Mouse (Mus musculus) megakaryocyte progenitor cell, adult 5-6 weeks (primary cell): ENCODE results near the gene Olfr1396. TPM values are rescaled to one million over a fixed set of nuclear protein-coding genes. Genes with fewer than 3 reads are reported as not detected.

ENCODE experiments used
- ATAC-seq: replicated peaks from 2 replicates; pipeline ENCODE4 v1.8.0; 2016; ENCODE audit warnings: mild to moderate bottlenecking, moderate TSS enrichment, inconsistent platforms; ENCODE audit not compliant: poor library complexity
- total RNA-seq, 2 experiments: library from RNA; stranded (forward) in 1 of 2; stranded (reverse) in 1 of 2; fragments of 157-497, 149-512 nt in 1 of 2; fragments of 200-1000 nt in 1 of 2; gene quantifications; 2 replicates each; pipeline versions ENCODE4 v1.2.3 to v1.2.4; 2015 to 2017

Olfr1396 gene
- not detected in 2 replicates for total RNA-seq (2015)
- not detected in 2 replicates for total RNA-seq (2017)

DNA sequence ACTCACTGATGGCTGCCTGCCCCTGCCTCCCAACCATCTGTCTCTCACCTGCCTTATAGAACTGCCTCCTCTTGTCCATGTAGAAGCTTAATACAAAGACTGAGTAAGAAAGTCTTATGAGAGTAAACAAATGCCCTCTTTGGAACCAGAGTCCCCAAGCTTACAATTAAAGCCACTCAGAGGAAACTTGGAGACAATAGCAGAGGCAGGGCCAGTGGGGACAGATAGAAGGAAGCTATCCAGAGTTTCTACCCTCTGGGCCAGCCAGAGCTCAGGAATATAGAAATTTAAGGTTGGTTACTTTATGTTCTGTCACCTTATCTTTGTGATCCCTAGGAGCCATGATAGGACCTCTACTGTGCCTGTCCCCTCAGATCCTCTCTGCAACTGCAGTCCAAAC is at the start of gene Olfr1396:
TSS of gene Olfr1396 (minus strand) at position 101 of the 400 bp plus-strand sequence.
- no peak for ATAC-seq

GRCm38 (mm10) chr11:49156821-49157814 is 42.4 kb upstream of the Olfr1396 start:
- peak; percentile 67 for ATAC-seq

GRCm38 (mm10) chr11:49154077-49154476 is 39.4 kb upstream of the Olfr1396 start, which contains the start of gene Olfr1394:
Olfr1394 (plus strand) TSS chr11:49154377.
- no peak for ATAC-seq

- ATAC-seq: no peak
These were observed 27.3 kb upstream of the Olfr1396 start, which contains the start of gene Olfr1395 for GRCm38 (mm10) chr11:49141974-49142373. Olfr1395 (plus strand) TSS chr11:49142274.

DNA sequence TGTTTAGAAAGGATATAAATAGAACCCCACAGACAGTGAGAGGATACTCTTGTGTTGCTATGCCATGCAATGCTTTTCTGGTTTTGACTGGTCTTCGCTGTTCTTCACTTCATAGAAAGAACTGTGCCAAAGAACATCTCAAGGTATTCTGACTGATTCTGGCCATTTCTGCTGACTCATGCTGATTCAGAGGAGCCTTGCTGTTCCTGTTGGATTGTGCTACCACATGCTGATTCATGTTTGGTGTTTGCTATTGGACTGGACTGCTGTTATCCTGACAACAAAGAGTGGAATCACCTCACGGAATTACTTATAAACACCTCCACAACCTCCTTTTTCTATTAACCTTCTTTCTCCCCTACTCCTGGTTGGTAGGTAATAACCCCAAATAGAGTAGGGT is 9.5 kb upstream of the Olfr1396 start:
- no peak for ATAC-seq

GRCm38 (mm10) chr11:49119635-49120034 is 5.0 kb upstream of the Olfr1396 start:
- no peak for ATAC-seq

DNA sequence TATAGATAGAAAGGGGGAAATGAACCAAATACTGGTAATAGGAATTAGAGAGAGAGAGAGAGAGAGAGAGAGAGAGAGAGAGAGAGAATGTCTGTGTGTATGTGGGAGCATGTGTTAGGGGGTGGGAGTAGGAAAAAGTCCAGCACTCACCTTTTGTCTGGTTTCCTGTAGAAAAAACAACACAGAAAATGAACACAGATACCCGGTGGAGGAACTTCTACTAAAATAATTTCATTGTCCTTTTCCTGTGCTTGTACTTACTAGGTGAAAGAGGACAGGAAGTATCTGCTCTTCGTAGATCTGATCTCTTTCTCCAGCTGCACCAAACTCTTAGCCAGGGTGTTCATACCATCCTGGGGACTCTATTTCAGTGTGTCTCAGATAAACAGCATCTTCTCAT is 516 bp downstream of the Olfr1396 start:
- ATAC-seq: no peak

DNA sequence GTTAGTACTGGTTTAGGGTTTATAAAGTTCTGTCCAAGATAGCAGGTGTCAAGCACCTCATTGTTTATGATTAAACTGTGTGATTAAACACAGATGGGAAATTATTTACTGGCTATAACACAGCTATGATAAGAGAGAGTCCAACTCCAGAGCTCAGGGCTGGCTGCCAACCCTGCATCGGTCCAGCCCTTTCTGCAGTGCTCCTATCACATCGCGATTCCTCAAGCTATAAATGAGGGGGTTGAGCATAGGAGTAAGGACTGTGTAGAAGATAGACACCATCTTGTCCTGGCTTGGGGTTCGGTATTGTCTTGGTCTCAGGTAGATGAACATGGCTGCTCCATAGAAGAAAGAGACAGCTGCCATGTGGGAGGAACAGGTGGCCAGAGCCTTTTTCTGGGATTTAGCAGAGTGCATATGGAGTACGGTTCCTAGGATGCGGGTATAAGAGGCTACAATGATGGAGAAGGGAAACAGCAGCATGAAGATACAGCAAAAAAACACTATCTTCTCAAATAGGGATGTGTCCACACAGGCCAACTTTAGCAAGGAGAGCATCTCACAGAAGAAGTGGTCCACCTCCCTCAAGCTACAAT is 2.0 kb downstream of the Olfr1396 start:
- ATAC-seq: 0 out of 2 replicates have a peak, but pooled peaks have one; percentile 20

DNA sequence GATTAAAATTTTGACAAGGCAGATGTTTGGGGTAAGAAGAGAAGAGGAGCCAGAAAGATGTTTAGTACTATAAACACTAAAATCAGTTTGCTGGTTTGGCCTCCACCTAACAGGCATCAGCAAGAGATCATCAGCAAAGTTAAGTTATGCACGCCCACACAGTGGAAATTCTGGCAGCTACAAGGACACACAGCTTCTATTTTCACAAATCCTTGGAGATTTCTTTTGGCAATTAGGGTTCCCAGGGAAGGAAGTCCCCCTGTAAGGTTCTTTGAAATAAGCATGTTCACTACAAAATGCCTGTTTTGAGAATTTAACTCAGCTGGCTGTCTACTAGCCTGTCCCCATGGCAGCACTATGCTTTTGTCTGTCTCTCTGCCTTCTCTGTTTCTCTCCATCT is 3.7 kb downstream of the Olfr1396 start:
- ATAC-seq: no peak

DNA sequence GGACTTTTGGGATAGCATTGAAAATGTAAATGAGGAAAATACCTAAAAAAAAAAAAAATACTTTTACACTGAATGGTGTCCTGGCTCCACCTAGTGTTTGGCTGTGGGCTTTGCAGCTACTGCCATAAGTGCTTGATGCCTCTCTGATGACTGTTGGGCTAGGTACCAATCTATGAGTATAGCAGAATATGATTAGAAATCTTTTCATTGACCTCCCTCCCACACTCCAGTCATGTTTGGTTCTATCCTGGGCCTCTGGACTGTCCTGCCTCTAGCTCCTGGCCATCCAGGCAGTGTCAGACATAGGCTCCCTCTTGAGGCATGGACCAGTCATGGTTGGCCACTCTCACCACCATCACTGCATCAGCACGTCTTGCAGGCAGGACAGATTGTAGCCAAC is 5.8 kb downstream of the Olfr1396 start:
- peak; percentile 89 for ATAC-seq

- ATAC-seq: no peak
These were observed 6.8 kb downstream of the Olfr1396 start for GRCm38 (mm10) chr11:49107650-49108537.

DNA sequence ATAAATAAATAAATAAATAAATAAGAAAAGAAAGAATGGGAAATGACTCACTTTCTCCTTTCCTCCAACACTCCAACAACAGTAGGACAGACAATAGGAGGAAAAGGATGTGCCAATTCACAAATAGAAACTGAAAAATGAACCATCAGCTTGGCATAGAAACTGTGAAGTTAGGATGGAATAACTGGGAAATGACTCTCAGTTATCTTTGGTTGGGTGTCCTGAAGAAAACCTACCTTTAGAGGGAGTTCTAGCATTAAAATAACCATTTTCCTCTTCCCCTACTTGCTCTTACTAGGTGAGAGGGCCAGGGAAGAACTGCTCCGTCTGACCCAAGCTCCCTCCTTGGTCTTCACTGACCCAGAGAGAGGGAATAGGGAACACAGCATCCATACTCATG is 8.9 kb downstream of the Olfr1396 start:
- ATAC-seq: no peak

GRCm38 (mm10) chr11:49103047-49103693 is 11.5 kb downstream of the Olfr1396 start:
- ATAC-seq: peak; percentile 83

- peak; percentile 50 for ATAC-seq
These were observed 13.2 kb downstream of the Olfr1396 start for GRCm38 (mm10) chr11:49101500-49101899.

- ATAC-seq: peak; percentile 81
These were observed 14.3 kb downstream of the Olfr1396 start for GRCm38 (mm10) chr11:49100409-49100808.

GRCm38 (mm10) chr11:49095367-49095766 is 19.3 kb downstream of the Olfr1396 start:
- ATAC-seq: no peak

GRCm38 (mm10) chr11:49093861-49094660 is 20.6 kb downstream of the Olfr1396 start:
- no peak for ATAC-seq

DNA sequence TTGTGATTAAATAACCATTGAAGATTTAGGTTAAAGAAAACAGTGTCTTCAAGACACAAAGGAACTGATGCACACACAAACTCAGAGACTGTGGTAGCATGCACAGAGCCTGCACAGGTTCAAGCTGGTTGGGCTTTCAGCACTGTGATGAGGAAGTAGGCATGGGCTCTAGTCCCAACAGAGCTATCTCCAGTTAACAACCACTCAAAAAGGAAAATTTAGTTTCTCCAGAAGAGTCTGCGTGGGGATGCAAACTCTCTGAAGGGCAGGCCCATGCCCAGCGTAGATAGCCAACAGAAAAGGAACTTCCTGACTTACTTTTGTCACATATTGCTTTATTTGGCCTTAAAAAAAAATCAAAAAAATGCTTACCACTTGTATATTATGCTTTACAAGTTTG is 21.9 kb downstream of the Olfr1396 start:
- ATAC-seq: peak; percentile 27; the same call in 1 of the 2 replicates

- ATAC-seq: no peak
These were observed 22.6 kb downstream of the Olfr1396 start for GRCm38 (mm10) chr11:49092053-49092586.
